Mouse (Mus musculus): ENCODE results near the gene Alk. TPM values are rescaled to one million over a fixed set of nuclear protein-coding genes. Genes with fewer than 3 reads are reported as not detected.

The Alk gene
- total and polyA plus RNA-seq, 2 experiments: not detected

DNA sequence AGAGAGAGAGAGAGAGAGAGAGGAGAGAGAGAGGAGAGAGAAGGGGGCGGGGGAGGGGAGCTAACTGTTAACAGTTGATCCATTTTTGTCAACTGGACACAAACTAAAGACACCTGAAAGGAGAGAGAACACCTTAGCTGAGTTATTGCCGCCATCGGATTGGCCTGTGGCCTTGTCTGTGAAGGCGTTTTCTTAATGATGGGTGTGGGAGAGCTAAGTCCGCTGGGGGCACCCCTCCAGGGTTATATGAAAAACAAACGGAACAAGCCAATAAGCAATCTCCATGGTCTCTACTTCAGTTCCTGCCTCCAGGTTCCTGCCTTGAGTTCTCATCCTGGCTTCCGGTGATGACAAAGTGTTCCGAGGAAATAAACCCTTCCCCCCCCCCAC lies 734.2 kb downstream of the Alk start:
- H3K36me3 ChIP-seq (ENCODE audit: control insufficient read depth, insufficient read depth, low read length): no peaks in the 10 kb centered on the region
- H3K79me2 ChIP-seq (ENCODE audit: control insufficient read depth, insufficient read depth, low read length): no peaks in the 10 kb centered on the region
- DNase-seq (ENCODE audit: extremely low read depth, low read depth, low spot score): no peak
- no peak for TF ChIP-seq CTCF (IDR thresholded peaks at IDR 0.05; ENCODE audit: low read depth, low read length)
- TF ChIP-seq POLR2A (IDR thresholded peaks at IDR 0.05; ENCODE audit: extremely low read depth, insufficient read depth, low read length): no peak
- peaks cover 8% of the 10 kb centered on the region for H3K27me3 ChIP-seq (ENCODE audit: control insufficient read depth, insufficient read depth, low read length)
- H3K27ac ChIP-seq (replicated peaks; ENCODE audit: insufficient read depth, low read depth, low read length): no peak overlapping the region
- no peak overlapping the region for H3K4me3 ChIP-seq (ENCODE audit: insufficient read depth, low read depth, low read length)
- H3K9ac ChIP-seq (ENCODE audit: low read depth, low read length): no peak overlapping the region
- 85% methylated on average over 8 of the region's 8 CpGs for whole genome bisulfite sequencing
- H3K4me1 ChIP-seq (ENCODE audit: control insufficient read depth, insufficient read depth, low read length): no peaks in the 10 kb centered on the region

- no peak for DNase-seq (ENCODE audit: extremely low read depth, low read depth, low spot score)
- no peaks in the 10 kb centered on the region for H3K79me2 ChIP-seq (ENCODE audit: control insufficient read depth, insufficient read depth, low read length)
- no peak overlapping the region for H3K9ac ChIP-seq (ENCODE audit: low read depth, low read length)
- 7% methylated on average over 60 of the region's 60 CpGs for WGBS
- no peaks in the 10 kb centered on the region for H3K4me1 ChIP-seq (ENCODE audit: control insufficient read depth, insufficient read depth, low read length)
- no peak for TF ChIP-seq POLR2A (IDR thresholded peaks at IDR 0.05; ENCODE audit: extremely low read depth, insufficient read depth, low read length)
- TF ChIP-seq CTCF (IDR thresholded peaks at IDR 0.05; ENCODE audit: low read depth, low read length): no peak
- no peaks in the 10 kb centered on the region for H3K36me3 ChIP-seq (ENCODE audit: control insufficient read depth, insufficient read depth, low read length)
- no peak overlapping the region for H3K27ac ChIP-seq (replicated peaks; ENCODE audit: insufficient read depth, low read depth, low read length)
- no peak overlapping the region for H3K4me3 ChIP-seq (ENCODE audit: insufficient read depth, low read depth, low read length)
- peaks cover 8% of the 10 kb centered on the region for H3K27me3 ChIP-seq (ENCODE audit: control insufficient read depth, insufficient read depth, low read length)
Measured at GRCm38 (mm10) chr17:71869372-71870231, 734.8 kb downstream of the Alk start.

GRCm38 (mm10) chr17:71868828-71869227 lies 735.6 kb downstream of the Alk start:
- no peak overlapping the region for H3K9ac ChIP-seq (ENCODE audit: low read depth, low read length)
- no peaks in the 10 kb centered on the region for H3K79me2 ChIP-seq (ENCODE audit: control insufficient read depth, insufficient read depth, low read length)
- WGBS: 92% methylated on average over 12 of the region's 12 CpGs
- no peak overlapping the region for H3K4me3 ChIP-seq (ENCODE audit: insufficient read depth, low read depth, low read length)
- DNase-seq (ENCODE audit: extremely low read depth, low read depth, low spot score): no peak
- H3K36me3 ChIP-seq (ENCODE audit: control insufficient read depth, insufficient read depth, low read length): no peaks in the 10 kb centered on the region
- H3K4me1 ChIP-seq (ENCODE audit: control insufficient read depth, insufficient read depth, low read length): no peaks in the 10 kb centered on the region
- TF ChIP-seq POLR2A (IDR thresholded peaks at IDR 0.05; ENCODE audit: extremely low read depth, insufficient read depth, low read length): no peak
- TF ChIP-seq CTCF (IDR thresholded peaks at IDR 0.05; ENCODE audit: low read depth, low read length): no peak
- no peak overlapping the region for H3K27ac ChIP-seq (replicated peaks; ENCODE audit: insufficient read depth, low read depth, low read length)
- H3K27me3 ChIP-seq (ENCODE audit: control insufficient read depth, insufficient read depth, low read length): peaks cover 8% of the 10 kb centered on the region

DNA sequence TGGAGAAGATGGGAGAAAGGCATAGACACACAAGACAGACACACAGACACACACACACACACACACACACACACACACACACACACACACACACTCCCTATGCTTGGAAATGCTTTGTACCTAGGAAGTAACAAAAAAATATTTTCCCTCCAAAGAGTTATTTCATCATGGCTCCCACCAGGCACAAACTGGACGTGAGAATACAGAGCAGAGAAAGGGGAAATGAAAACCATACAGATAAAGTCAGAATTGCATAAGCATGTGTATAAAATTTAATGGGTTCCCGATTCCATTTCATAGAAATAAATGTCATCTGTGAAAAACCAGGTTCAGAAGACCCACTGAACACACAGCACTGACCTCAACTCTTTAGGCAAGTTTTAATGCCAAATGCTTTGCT lies 736.5 kb downstream of the Alk start:
- TF ChIP-seq POLR2A (IDR thresholded peaks at IDR 0.05; ENCODE audit: extremely low read depth, insufficient read depth, low read length) (no peak), CTCF (IDR thresholded peaks at IDR 0.05; ENCODE audit: low read depth, low read length) (no peak)
- Histone ChIP-seq H3K27me3 (ENCODE audit: control insufficient read depth, insufficient read depth, low read length) (peaks cover 8% of the 10 kb centered on the region), H3K4me3 (ENCODE audit: insufficient read depth, low read depth, low read length) (no peak overlapping the region), H3K36me3 (ENCODE audit: control insufficient read depth, insufficient read depth, low read length) (no peaks in the 10 kb centered on the region), H3K9ac (ENCODE audit: low read depth, low read length) (no peak overlapping the region), H3K27ac (replicated peaks; ENCODE audit: insufficient read depth, low read depth, low read length) (no peak overlapping the region), H3K4me1 (ENCODE audit: control insufficient read depth, insufficient read depth, low read length) (no peaks in the 10 kb centered on the region), H3K79me2 (ENCODE audit: control insufficient read depth, insufficient read depth, low read length) (no peaks in the 10 kb centered on the region)
- whole genome bisulfite sequencing: 82% methylated on average over 2 of the region's 2 CpGs
- no peak for DNase-seq (ENCODE audit: extremely low read depth, low read depth, low spot score)

- no peak overlapping the region for H3K9ac ChIP-seq (ENCODE audit: low read depth, low read length)
- no peak overlapping the region for H3K4me3 ChIP-seq (ENCODE audit: insufficient read depth, low read depth, low read length)
- no peaks in the 10 kb centered on the region for H3K79me2 ChIP-seq (ENCODE audit: control insufficient read depth, insufficient read depth, low read length)
- H3K27ac ChIP-seq (replicated peaks; ENCODE audit: insufficient read depth, low read depth, low read length): no peak overlapping the region
- 78% methylated on average over 5 of the region's 5 CpGs for whole genome bisulfite sequencing
- H3K27me3 ChIP-seq (ENCODE audit: control insufficient read depth, insufficient read depth, low read length): peaks cover 8% of the 10 kb centered on the region
- H3K36me3 ChIP-seq (ENCODE audit: control insufficient read depth, insufficient read depth, low read length): no peaks in the 10 kb centered on the region
- no peak for DNase-seq (ENCODE audit: extremely low read depth, low read depth, low spot score)
- TF ChIP-seq POLR2A (IDR thresholded peaks at IDR 0.05; ENCODE audit: extremely low read depth, insufficient read depth, low read length): no peak
- no peak for TF ChIP-seq CTCF (IDR thresholded peaks at IDR 0.05; ENCODE audit: low read depth, low read length)
- no peaks in the 10 kb centered on the region for H3K4me1 ChIP-seq (ENCODE audit: control insufficient read depth, insufficient read depth, low read length)
Measured at GRCm38 (mm10) chr17:71865437-71865836, 739.0 kb downstream of the Alk start.

GRCm38 (mm10) chr17:71864039-71864438 lies 740.4 kb downstream of the Alk start:
- WGBS: 85% methylated on average over 8 of the region's 8 CpGs
- no peaks in the 10 kb centered on the region for H3K4me1 ChIP-seq (ENCODE audit: control insufficient read depth, insufficient read depth, low read length)
- no peak overlapping the region for H3K4me3 ChIP-seq (ENCODE audit: insufficient read depth, low read depth, low read length)
- no peaks in the 10 kb centered on the region for H3K36me3 ChIP-seq (ENCODE audit: control insufficient read depth, insufficient read depth, low read length)
- no peak overlapping the region for H3K27ac ChIP-seq (replicated peaks; ENCODE audit: insufficient read depth, low read depth, low read length)
- no peak overlapping the region for H3K9ac ChIP-seq (ENCODE audit: low read depth, low read length)
- DNase-seq (ENCODE audit: extremely low read depth, low read depth, low spot score): no peak
- TF ChIP-seq CTCF (IDR thresholded peaks at IDR 0.05; ENCODE audit: low read depth, low read length) (no peak), POLR2A (IDR thresholded peaks at IDR 0.05; ENCODE audit: extremely low read depth, insufficient read depth, low read length) (no peak)
- no peaks in the 10 kb centered on the region for H3K79me2 ChIP-seq (ENCODE audit: control insufficient read depth, insufficient read depth, low read length)
- no peaks in the 10 kb centered on the region for H3K27me3 ChIP-seq (ENCODE audit: control insufficient read depth, insufficient read depth, low read length)
